Mouse (Mus musculus): ENCODE measurements around the gene Zfp609. TPM values are rescaled to one million over a fixed set of nuclear protein-coding genes. Genes with fewer than 3 reads are reported as not detected.
A peak's percentile ranks its signal among the peaks of the same experiment; 100 is the strongest.

Zfp609 gene
- 5.8 and 5.9 TPM in 2 replicates for total RNA-seq (2017)

GRCm38 (mm10) chr9:65827344-65828015, at the start of gene Zfp609:
Gene Zfp609, minus strand, starts transcription at chr9:65827564.
- peak; percentile 44 to 75; a peak in 2 of 4 replicates for ATAC-seq (replicated peaks in 1 of 2; ENCODE audit: insufficient read depth in 1 of 2, low FRiP score in 2 of 2, low TSS enrichment in 1 of 2, low read depth in 1 of 2, poor library complexity in 2 of 2, severe bottlenecking in 2 of 2)

- ATAC-seq (replicated peaks in 1 of 2; ENCODE audit: insufficient read depth in 1 of 2, low FRiP score in 2 of 2, low TSS enrichment in 1 of 2, low read depth in 1 of 2, poor library complexity in 2 of 2, severe bottlenecking in 2 of 2) = no peak
These were observed 32.3 kb upstream of the Zfp609 start for GRCm38 (mm10) chr9:65859656-65860055.

GRCm38 (mm10) chr9:65850203-65850602, 22.8 kb upstream of the Zfp609 start:
- no peak for ATAC-seq (replicated peaks in 1 of 2; ENCODE audit: insufficient read depth in 1 of 2, low FRiP score in 2 of 2, low TSS enrichment in 1 of 2, low read depth in 1 of 2, poor library complexity in 2 of 2, severe bottlenecking in 2 of 2)

GRCm38 (mm10) chr9:65848154-65848553, 20.8 kb upstream of the Zfp609 start:
- peak in 1 of 2 experiments; percentile 33; a peak in 2 of 4 replicates for ATAC-seq (replicated peaks in 1 of 2; ENCODE audit: insufficient read depth in 1 of 2, low FRiP score in 2 of 2, low TSS enrichment in 1 of 2, low read depth in 1 of 2, poor library complexity in 2 of 2, severe bottlenecking in 2 of 2)

GRCm38 (mm10) chr9:65844421-65845165, 17.2 kb upstream of the Zfp609 start:
- ATAC-seq (replicated peaks in 1 of 2; ENCODE audit: insufficient read depth in 1 of 2, low FRiP score in 2 of 2, low TSS enrichment in 1 of 2, low read depth in 1 of 2, poor library complexity in 2 of 2, severe bottlenecking in 2 of 2) = peak; percentile 42 to 51

- ATAC-seq (replicated peaks in 1 of 2; ENCODE audit: insufficient read depth in 1 of 2, low FRiP score in 2 of 2, low TSS enrichment in 1 of 2, low read depth in 1 of 2, poor library complexity in 2 of 2, severe bottlenecking in 2 of 2) = no peak
These were observed 12.5 kb upstream of the Zfp609 start for GRCm38 (mm10) chr9:65839841-65840240.

GRCm38 (mm10) chr9:65836916-65837315, 9.6 kb upstream of the Zfp609 start:
- ATAC-seq (replicated peaks in 1 of 2; ENCODE audit: insufficient read depth in 1 of 2, low FRiP score in 2 of 2, low TSS enrichment in 1 of 2, low read depth in 1 of 2, poor library complexity in 2 of 2, severe bottlenecking in 2 of 2) = no peak

GRCm38 (mm10) chr9:65834628-65835354, 7.4 kb upstream of the Zfp609 start:
- ATAC-seq (replicated peaks in 1 of 2; ENCODE audit: insufficient read depth in 1 of 2, low FRiP score in 2 of 2, low TSS enrichment in 1 of 2, low read depth in 1 of 2, poor library complexity in 2 of 2, severe bottlenecking in 2 of 2) = no peak

GRCm38 (mm10) chr9:65833640-65834039, 6.3 kb upstream of the Zfp609 start:
- ATAC-seq (replicated peaks in 1 of 2; ENCODE audit: insufficient read depth in 1 of 2, low FRiP score in 2 of 2, low TSS enrichment in 1 of 2, low read depth in 1 of 2, poor library complexity in 2 of 2, severe bottlenecking in 2 of 2) = no peak

GRCm38 (mm10) chr9:65833230-65833629, 5.9 kb upstream of the Zfp609 start:
- no peak for ATAC-seq (replicated peaks in 1 of 2; ENCODE audit: insufficient read depth in 1 of 2, low FRiP score in 2 of 2, low TSS enrichment in 1 of 2, low read depth in 1 of 2, poor library complexity in 2 of 2, severe bottlenecking in 2 of 2)

- ATAC-seq (replicated peaks in 1 of 2; ENCODE audit: insufficient read depth in 1 of 2, low FRiP score in 2 of 2, low TSS enrichment in 1 of 2, low read depth in 1 of 2, poor library complexity in 2 of 2, severe bottlenecking in 2 of 2) = no peak
These were observed 4.7 kb upstream of the Zfp609 start for GRCm38 (mm10) chr9:65832041-65832440.

- ATAC-seq (replicated peaks in 1 of 2; ENCODE audit: insufficient read depth in 1 of 2, low FRiP score in 2 of 2, low TSS enrichment in 1 of 2, low read depth in 1 of 2, poor library complexity in 2 of 2, severe bottlenecking in 2 of 2) = peak; percentile 46 to 55; a peak in 3 of 4 replicates
These were observed 3.8 kb upstream of the Zfp609 start for GRCm38 (mm10) chr9:65831164-65831563.

GRCm38 (mm10) chr9:65830255-65830654, 2.9 kb upstream of the Zfp609 start:
- no peak for ATAC-seq (replicated peaks in 1 of 2; ENCODE audit: insufficient read depth in 1 of 2, low FRiP score in 2 of 2, low TSS enrichment in 1 of 2, low read depth in 1 of 2, poor library complexity in 2 of 2, severe bottlenecking in 2 of 2)

- ATAC-seq (replicated peaks in 1 of 2; ENCODE audit: insufficient read depth in 1 of 2, low FRiP score in 2 of 2, low TSS enrichment in 1 of 2, low read depth in 1 of 2, poor library complexity in 2 of 2, severe bottlenecking in 2 of 2) = peak in 1 of 2 experiments; percentile 66; a peak in 2 of 4 replicates
These were observed 2.0 kb upstream of the Zfp609 start for GRCm38 (mm10) chr9:65829410-65829809.

GRCm38 (mm10) chr9:65828511-65828910, 1.1 kb upstream of the Zfp609 start:
- ATAC-seq (replicated peaks in 1 of 2; ENCODE audit: insufficient read depth in 1 of 2, low FRiP score in 2 of 2, low TSS enrichment in 1 of 2, low read depth in 1 of 2, poor library complexity in 2 of 2, severe bottlenecking in 2 of 2) = no peak

- no peak for ATAC-seq (replicated peaks in 1 of 2; ENCODE audit: insufficient read depth in 1 of 2, low FRiP score in 2 of 2, low TSS enrichment in 1 of 2, low read depth in 1 of 2, poor library complexity in 2 of 2, severe bottlenecking in 2 of 2)
These were observed 646 bp upstream of the Zfp609 start for GRCm38 (mm10) chr9:65828016-65828403.

GRCm38 (mm10) chr9:65826588-65827343, 598 bp downstream of the Zfp609 start:
- ATAC-seq (replicated peaks in 1 of 2; ENCODE audit: insufficient read depth in 1 of 2, low FRiP score in 2 of 2, low TSS enrichment in 1 of 2, low read depth in 1 of 2, poor library complexity in 2 of 2, severe bottlenecking in 2 of 2) = peak; percentile 17 to 33; a peak in 1 of 4 replicates

All from hematopoietic stem cell, adult 5-6 weeks (primary cell).